Mouse (Mus musculus): Measurements from ENCODE around the gene Dock1.

DNA sequence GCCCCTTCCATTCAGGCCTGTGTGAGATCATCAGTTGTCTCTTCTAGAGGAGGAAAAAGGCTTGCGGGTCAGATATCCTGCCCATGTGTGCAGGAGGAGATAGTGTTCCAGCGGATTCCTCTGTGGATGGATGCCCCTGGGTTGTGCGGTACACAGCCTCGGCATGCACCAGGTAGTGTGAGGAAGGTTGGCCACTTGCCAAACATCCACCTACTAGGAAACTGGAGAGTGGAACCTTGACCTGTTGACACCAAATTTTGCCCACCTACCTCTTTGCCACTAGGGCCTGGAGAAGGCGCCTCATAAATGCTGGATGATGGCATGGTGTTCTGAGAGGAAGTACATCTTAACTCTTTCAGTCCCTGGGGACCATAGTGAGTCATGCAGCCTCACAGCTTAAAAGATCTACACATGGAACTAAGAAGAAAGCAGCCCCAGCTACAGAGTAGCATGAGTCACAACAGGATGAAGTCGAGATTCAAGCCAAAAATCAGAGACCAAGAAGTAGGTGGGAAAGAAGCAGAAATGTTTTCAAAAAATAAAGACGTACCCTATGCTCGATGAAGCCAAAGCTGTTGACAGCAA, 20.1 kb upstream of the Dock1 start:
- TF ChIP-seq EP300 (IDR thresholded peaks at IDR 0.05; ENCODE audit: insufficient read depth, low read depth, low read length) (no peak), CTCF (IDR thresholded peaks at IDR 0.05; ENCODE audit: low read depth, low read length) (no peak)
